Mouse (Mus musculus): ENCODE results near the gene Nfkbia. TPM values are rescaled to one million over a fixed set of nuclear protein-coding genes. Genes with fewer than 3 reads are reported as not detected.

The Nfkbia gene
- 60.0 and 63.8 TPM in 2 replicates for polyA plus RNA-seq (2015; fragmentation: Nextera tagmentation; extraction: Ambion mirVana)

- H3K27ac ChIP-seq: peak within 1 kb of the TSS; percentile 98
- H3K9ac ChIP-seq: peak within 1 kb of the TSS; percentile 93
- peak; percentile 94 for ATAC-seq (replicated peaks)
- no peaks in the 10 kb centered on the region for H3K27me3 ChIP-seq (replicated peaks)
- H3K4me1 ChIP-seq: peaks cover 25% of the 10 kb centered on the region
- H3K9me3 ChIP-seq: no peaks in the 10 kb centered on the region
- H3K4me3 ChIP-seq: peak within 1 kb of the TSS; percentile 83
- H3K4me2 ChIP-seq: peak within 1 kb of the TSS; percentile 81
- WGBS: 1% methylated on average over 58 of the region's 58 CpGs
- H3K36me3 ChIP-seq (replicated peaks): peaks cover 4% of the 10 kb centered on the region; the same call in 1 of the 2 replicates
Observed at GRCm38 (mm10) chr12:55492184-55492898, at the start of gene Nfkbia. Gene Nfkbia (minus strand): TSS chr12:55492647.

- H3K4me3 ChIP-seq: no peak overlapping the region
- H3K4me2 ChIP-seq: no peak overlapping the region
- H3K4me1 ChIP-seq: peaks cover 16% of the 10 kb centered on the region
- no peaks in the 10 kb centered on the region for H3K36me3 ChIP-seq (replicated peaks)
- no peak for ATAC-seq (replicated peaks)
- H3K9ac ChIP-seq: no peak overlapping the region
- H3K9me3 ChIP-seq: no peaks in the 10 kb centered on the region
- H3K27ac ChIP-seq: no peak overlapping the region
- 50% methylated on average over 8 of the region's 8 CpGs for WGBS
- 0 out of 2 replicates have a peak, but pooled peaks cover 3% of the 10 kb centered on the region for H3K27me3 ChIP-seq (replicated peaks)
Observed at GRCm38 (mm10) chr12:55539157-55539556, 46.7 kb upstream of the Nfkbia start.

GRCm38 (mm10) chr12:55538328-55538971 lies 46.0 kb upstream of the Nfkbia start:
- Histone ChIP-seq H3K27me3 (replicated peaks) (0 out of 2 replicates have a peak, but pooled peaks cover 3% of the 10 kb centered on the region), H3K9me3 (no peaks in the 10 kb centered on the region), H3K4me1 (peaks cover 16% of the 10 kb centered on the region), H3K4me3 (no peak overlapping the region), H3K36me3 (replicated peaks) (no peaks in the 10 kb centered on the region), H3K9ac (no peak overlapping the region), H3K27ac (no peak overlapping the region), H3K4me2 (no peak overlapping the region)
- 88% methylated on average over 1 of the region's 1 CpGs for WGBS
- ATAC-seq (replicated peaks): peak; percentile 80

GRCm38 (mm10) chr12:55537742-55538141 lies 45.3 kb upstream of the Nfkbia start:
- no peak overlapping the region for H3K9ac ChIP-seq
- no peak for ATAC-seq (replicated peaks)
- no peak overlapping the region for H3K4me2 ChIP-seq
- no peak overlapping the region for H3K4me3 ChIP-seq
- peaks cover 16% of the 10 kb centered on the region for H3K4me1 ChIP-seq
- 0 out of 2 replicates have a peak, but pooled peaks cover 3% of the 10 kb centered on the region for H3K27me3 ChIP-seq (replicated peaks)
- 25% methylated on average over 7 of the region's 7 CpGs for WGBS
- no peaks in the 10 kb centered on the region for H3K9me3 ChIP-seq
- no peak overlapping the region for H3K27ac ChIP-seq
- no peaks in the 10 kb centered on the region for H3K36me3 ChIP-seq (replicated peaks)

- no peaks in the 10 kb centered on the region for H3K9me3 ChIP-seq
- 0 out of 2 replicates have a peak, but pooled peaks cover 3% of the 10 kb centered on the region for H3K27me3 ChIP-seq (replicated peaks)
- peaks cover 16% of the 10 kb centered on the region for H3K4me1 ChIP-seq
- 6% methylated on average over 14 of the region's 14 CpGs for WGBS
- no peak overlapping the region; the same call in 1 of the 2 replicates for H3K9ac ChIP-seq
- no peak overlapping the region for H3K27ac ChIP-seq
- H3K4me2 ChIP-seq: peak overlapping the region; percentile 42
- H3K4me3 ChIP-seq: peak overlapping the region; percentile 13
- no peaks in the 10 kb centered on the region for H3K36me3 ChIP-seq (replicated peaks)
- ATAC-seq (replicated peaks): peak; percentile 77
Observed at GRCm38 (mm10) chr12:55536537-55537135, 44.2 kb upstream of the Nfkbia start.

- no peak overlapping the region for H3K9ac ChIP-seq
- H3K4me3 ChIP-seq: no peak overlapping the region
- peaks cover 6% of the 10 kb centered on the region for H3K4me1 ChIP-seq
- no peaks in the 10 kb centered on the region for H3K9me3 ChIP-seq
- peak; percentile 80 for ATAC-seq (replicated peaks)
- peak overlapping the region; percentile 28 for H3K27ac ChIP-seq
- H3K27me3 ChIP-seq (replicated peaks): no peaks in the 10 kb centered on the region
- peak overlapping the region; percentile 16; the same call in 1 of the 2 replicates for H3K4me2 ChIP-seq
- WGBS: 48% methylated on average over 15 of the region's 15 CpGs
- no peaks in the 10 kb centered on the region for H3K36me3 ChIP-seq (replicated peaks)
Observed at GRCm38 (mm10) chr12:55526983-55527752, 34.7 kb upstream of the Nfkbia start.

GRCm38 (mm10) chr12:55518061-55518738 lies 25.8 kb upstream of the Nfkbia start:
- no peaks in the 10 kb centered on the region for H3K36me3 ChIP-seq (replicated peaks)
- peak overlapping the region; percentile 13; the same call in 1 of the 2 replicates for H3K4me2 ChIP-seq
- no peaks in the 10 kb centered on the region for H3K9me3 ChIP-seq
- no peak overlapping the region for H3K4me3 ChIP-seq
- no peak overlapping the region for H3K9ac ChIP-seq
- no peaks in the 10 kb centered on the region for H3K4me1 ChIP-seq
- H3K27ac ChIP-seq: no peak overlapping the region
- peak; percentile 78 for ATAC-seq (replicated peaks)
- 33% methylated on average over 15 of the region's 15 CpGs for WGBS
- no peaks in the 10 kb centered on the region for H3K27me3 ChIP-seq (replicated peaks)

GRCm38 (mm10) chr12:55508817-55509216 lies 16.4 kb upstream of the Nfkbia start:
- no peak overlapping the region for H3K4me3 ChIP-seq
- no peak overlapping the region for H3K27ac ChIP-seq
- H3K27me3 ChIP-seq (replicated peaks): no peaks in the 10 kb centered on the region
- no peak for ATAC-seq (replicated peaks)
- no peaks in the 10 kb centered on the region for H3K4me1 ChIP-seq
- no peak overlapping the region for H3K9ac ChIP-seq
- no peaks in the 10 kb centered on the region for H3K36me3 ChIP-seq (replicated peaks)
- no peak overlapping the region for H3K4me2 ChIP-seq
- 78% methylated on average over 5 of the region's 5 CpGs for WGBS
- H3K9me3 ChIP-seq: no peaks in the 10 kb centered on the region

GRCm38 (mm10) chr12:55507332-55507935 lies 15.0 kb upstream of the Nfkbia start:
- Histone ChIP-seq H3K4me3 (no peak overlapping the region), H3K27ac (no peak overlapping the region), H3K4me1 (no peaks in the 10 kb centered on the region), H3K9me3 (no peaks in the 10 kb centered on the region), H3K9ac (no peak overlapping the region), H3K36me3 (replicated peaks) (no peaks in the 10 kb centered on the region), H3K4me2 (no peak overlapping the region), H3K27me3 (replicated peaks) (no peaks in the 10 kb centered on the region)
- 0 out of 2 replicates have a peak, but pooled peaks have one; percentile 26 for ATAC-seq (replicated peaks)
- WGBS: 90% methylated on average over 17 of the region's 17 CpGs

- under 1% methylated on average over 6 of the region's 6 CpGs for WGBS
- H3K4me3 ChIP-seq: no peak overlapping the region
- H3K36me3 ChIP-seq (replicated peaks): no peaks in the 10 kb centered on the region
Observed at GRCm38 (mm10) chr12:55506029-55506330, 13.5 kb upstream of the Nfkbia start.

GRCm38 (mm10) chr12:55505314-55506028 lies 13.0 kb upstream of the Nfkbia start:
- no peaks in the 10 kb centered on the region for H3K9me3 ChIP-seq
- no peak overlapping the region for H3K4me2 ChIP-seq
- no peak overlapping the region for H3K9ac ChIP-seq
- H3K4me1 ChIP-seq: no peaks in the 10 kb centered on the region
- H3K4me3 ChIP-seq: no peak overlapping the region
- 52% methylated on average over 7 of the region's 7 CpGs for WGBS
- no peak for ATAC-seq (replicated peaks)
- no peak overlapping the region for H3K27ac ChIP-seq
- no peaks in the 10 kb centered on the region for H3K27me3 ChIP-seq (replicated peaks)
- no peaks in the 10 kb centered on the region for H3K36me3 ChIP-seq (replicated peaks)

More at GRCm38 (mm10) chr12:55506029-55506330, 13.5 kb upstream of the Nfkbia start:
- no peaks in the 10 kb centered on the region for H3K4me1 ChIP-seq
- no peak for ATAC-seq (replicated peaks)
- no peak overlapping the region for H3K27ac ChIP-seq
- H3K27me3 ChIP-seq (replicated peaks): no peaks in the 10 kb centered on the region
- no peaks in the 10 kb centered on the region for H3K9me3 ChIP-seq
- H3K4me2 ChIP-seq: no peak overlapping the region
- H3K9ac ChIP-seq: no peak overlapping the region

Data from midbrain, embryonic 15.5 days (tissue).